Mouse (Mus musculus) spleen, adult 10 weeks (tissue): ENCODE results near the gene Neurl1a. TPM values are rescaled to one million over a fixed set of nuclear protein-coding genes. Genes with fewer than 3 reads are reported as not detected.

Experiments
- polyA plus RNA-seq: library from polyadenylated mRNA; stranded (reverse); fragments of 350-450 nt; fragmentation: Illumina TruSeq; extraction: RNeasy Lipid Tissue Mini Kit (QIAGEN cat#74804); gene quantifications from one replicate; pipeline ENCODE4 v1.2.3, GENCODE M21; 2015; ENCODE audit warnings: low replicate concordance; ENCODE audit not compliant: insufficient read depth

The Neurl1a gene
- polyA plus RNA-seq, result 0.32 TPM

GRCm38 (mm10) chr19:47178431-47179271 is at the start of gene Neurl1a:
TSS of gene Neurl1a (plus strand) at chr19:47178820.

GRCm38 (mm10) chr19:47137771-47138421 is 40.7 kb upstream of the Neurl1a start, which contains the start of gene Calhm2:
TSS of gene Calhm2 (minus strand) at chr19:47138294.

GRCm38 (mm10) chr19:47144154-47144553 is 34.5 kb upstream of the Neurl1a start, which contains the start of gene Calhm1:
TSS of gene Calhm1 (minus strand) at chr19:47144254.

GRCm38 (mm10) chr19:47157664-47158063 is 21.0 kb upstream of the Neurl1a start, which contains the start of gene Calhm3:
TSS of gene Calhm3 (minus strand) at chr19:47157764.

Other genes starting within 250 kb of the Neurl1a start
- not detected for gene Ina, start 164.1 kb upstream of the Neurl1a start, polyA plus RNA-seq
- 60.9 TPM for gene Nt5c2, start 163.7 kb upstream of the Neurl1a start, polyA plus RNA-seq
- gene Pcgf6, start 127.9 kb upstream of the Neurl1a start, polyA plus RNA-seq, result 34.3 TPM
- gene Taf5, start 111.1 kb upstream of the Neurl1a start, polyA plus RNA-seq, result 11.7 TPM
- gene Usmg5, start 88.2 kb upstream of the Neurl1a start, polyA plus RNA-seq, result 431 TPM
- 17.8 TPM for gene Pdcd11, start 88.1 kb upstream of the Neurl1a start, polyA plus RNA-seq
- gene Calhm2, start 40.5 kb upstream of the Neurl1a start, polyA plus RNA-seq, result 17.5 TPM
- gene Calhm1, start 34.6 kb upstream of the Neurl1a start, polyA plus RNA-seq, result not detected
- not detected for gene Calhm3, start 21.1 kb upstream of the Neurl1a start, polyA plus RNA-seq